Mouse (Mus musculus) limb, embryonic 12.5 days (tissue): ENCODE results near the gene Olfr434. TPM values are rescaled to one million over a fixed set of nuclear protein-coding genes. Genes with fewer than 3 reads are reported as not detected.
"Not testable (repeated sequence)": the region's sequence is repeated elsewhere in the genome, so short reads cannot be mapped to it uniquely, and the experiment has no call there.

Experiments used
- ATAC-seq: fragments of 200-750 bp; cut with Nextera tagmentation; 2 replicates; pipeline ENCODE4 v1.8.0; 2017; ENCODE audit warnings: low read depth, moderate TSS enrichment; ENCODE audit not compliant: insufficient number of reproducible peaks, insufficient read depth, low FRiP score, low TSS enrichment
- H3K27ac ChIP-seq: fragments of 300-500 bp; sonication (generic); 2 replicates; pipeline ENCODE4 v1.5.1; 2016; ENCODE audit warnings: mild to moderate bottlenecking, moderate library complexity
- H3K27me3 ChIP-seq: fragments of 300-500 bp; sonication (generic); 2 replicates; pipeline ENCODE4 v1.6.1; 2016; ENCODE audit warnings: mild to moderate bottlenecking, moderate library complexity
- H3K36me3 ChIP-seq: fragments of 300-500 bp; sonication (generic); 2 replicates; pipeline ENCODE4 v1.6.1; 2016; ENCODE audit warnings: mild to moderate bottlenecking, moderate library complexity
- H3K4me1 ChIP-seq: fragments of 300-500 bp; sonication (generic); replicated peaks from 2 replicates; pipeline ENCODE4 v1.6.1; 2016
- H3K4me2 ChIP-seq: fragments of 300-500 bp; sonication (generic); 2 replicates; pipeline ENCODE4 v1.6.1; 2016; ENCODE audit warnings: mild to moderate bottlenecking, moderate library complexity
- H3K4me3 ChIP-seq: fragments of 300-500 bp; sonication (generic); replicated peaks from 2 replicates; pipeline ENCODE4 v1.5.1; 2016; ENCODE audit warnings: mild to moderate bottlenecking
- H3K9ac ChIP-seq: fragments of 300-500 bp; sonication (generic); replicated peaks from 2 replicates; pipeline ENCODE4 v1.6.1; 2016; ENCODE audit warnings: mild to moderate bottlenecking, moderate library complexity
- H3K9me3 ChIP-seq: fragments of 300-500 bp; sonication (generic); 2 replicates; pipeline ENCODE4 v1.6.1; 2016; ENCODE audit warnings: mild to moderate bottlenecking, moderate library complexity
- WGBS: fragments of 180-500 bp; shearing (Covaris S2); methylation state at CpG from one replicate; pipeline ENCODE4 v1.1.7; 2016; 5-methylcytosine and 5-hydroxymethylcytosine counted together
- polyA plus RNA-seq: library from polyadenylated mRNA; unstranded; fragments of >200 nt; fragmentation: Nextera tagmentation; extraction: Ambion mirVana; gene quantifications from 2 replicates; pipeline ENCODE4 v1.2.1, GENCODE M21; 2016

Olfr434 gene
- not detected in 2 replicates for polyA plus RNA-seq

GRCm38 (mm10) chr6:43212873-43213272, at the start of gene Olfr434:
Gene Olfr434 (plus strand): TSS chr6:43213021.
- H3K4me1 ChIP-seq, H3K4me2 ChIP-seq, H3K9ac ChIP-seq, H3K4me3 ChIP-seq, H3K27me3 ChIP-seq, ATAC-seq, H3K27ac ChIP-seq, H3K9me3 ChIP-seq, H3K36me3 ChIP-seq: not testable (repeated sequence)

- Histone ChIP-seq H3K27ac (no peak overlapping the region), H3K4me3 (no peak overlapping the region), H3K9ac (no peak overlapping the region), H3K27me3 (no peaks in the 10 kb centered on the region), H3K4me1 (no peaks in the 10 kb centered on the region), H3K9me3 (no peaks in the 10 kb centered on the region), H3K4me2 (no peak overlapping the region), H3K36me3 (no peaks in the 10 kb centered on the region)
- ATAC-seq, result no peak
- WGBS, result 94% methylated on average over 4 of the region's 4 CpGs
These were observed 45.6 kb upstream of the Olfr434 start for GRCm38 (mm10) chr6:43167246-43167645.

GRCm38 (mm10) chr6:43171840-43172239, 41.0 kb upstream of the Olfr434 start, which contains the start of gene Olfr13:
Gene Olfr13 (plus strand): TSS chr6:43172140.
- Histone ChIP-seq H3K9me3 (no peaks in the 10 kb centered on the region), H3K36me3 (no peaks in the 10 kb centered on the region), H3K27ac (no peak within 1 kb of the TSS), H3K27me3 (no peaks in the 10 kb centered on the region), H3K9ac (no peak within 1 kb of the TSS), H3K4me1 (no peaks in the 10 kb centered on the region), H3K4me3 (no peak within 1 kb of the TSS), H3K4me2 (no peak within 1 kb of the TSS)
- 73% methylated on average over 4 of the region's 4 CpGs for WGBS
- no peak for ATAC-seq

- H3K4me3 ChIP-seq, result no peak overlapping the region
- no peaks in the 10 kb centered on the region for H3K9me3 ChIP-seq
- no peaks in the 10 kb centered on the region for H3K36me3 ChIP-seq
- no peaks in the 10 kb centered on the region for H3K4me1 ChIP-seq
- ATAC-seq, result no peak
- H3K4me2 ChIP-seq, result no peak overlapping the region
- no peak overlapping the region for H3K9ac ChIP-seq
- WGBS, result 64% methylated on average over 1 of the region's 1 CpGs
- no peak overlapping the region for H3K27ac ChIP-seq
- no peaks in the 10 kb centered on the region for H3K27me3 ChIP-seq
These were observed 34.7 kb upstream of the Olfr434 start for GRCm38 (mm10) chr6:43178129-43178528.

- no peaks in the 10 kb centered on the region for H3K36me3 ChIP-seq
- no peak overlapping the region for H3K9ac ChIP-seq
- H3K4me3 ChIP-seq, result no peak overlapping the region
- H3K27ac ChIP-seq, result no peak overlapping the region
- H3K27me3 ChIP-seq, result no peaks in the 10 kb centered on the region
- 75% methylated on average over 6 of the region's 6 CpGs for WGBS
- no peaks in the 10 kb centered on the region for H3K4me1 ChIP-seq
- H3K4me2 ChIP-seq, result no peak overlapping the region
- ATAC-seq, result no peak
- H3K9me3 ChIP-seq, result no peaks in the 10 kb centered on the region
These were observed 34.0 kb upstream of the Olfr434 start for GRCm38 (mm10) chr6:43178584-43179501.

- Histone ChIP-seq H3K4me1 (no peaks in the 10 kb centered on the region), H3K36me3 (no peaks in the 10 kb centered on the region), H3K9me3 (no peaks in the 10 kb centered on the region), H3K27ac (no peak overlapping the region), H3K9ac (no peak overlapping the region), H3K27me3 (no peaks in the 10 kb centered on the region), H3K4me3 (no peak overlapping the region), H3K4me2 (no peak overlapping the region)
- WGBS, result 90% methylated on average over 3 of the region's 3 CpGs
- ATAC-seq, result no peak
These were observed 21.8 kb upstream of the Olfr434 start for GRCm38 (mm10) chr6:43190986-43191385.

- Histone ChIP-seq H3K36me3 (no peaks in the 10 kb centered on the region), H3K9me3 (no peaks in the 10 kb centered on the region), H3K4me3 (no peak within 1 kb of the TSS), H3K9ac (no peak within 1 kb of the TSS), H3K27ac (no peak within 1 kb of the TSS), H3K4me2 (no peak within 1 kb of the TSS), H3K4me1 (no peaks in the 10 kb centered on the region), H3K27me3 (no peaks in the 10 kb centered on the region)
- no peak for ATAC-seq
These were observed 16.0 kb upstream of the Olfr434 start, which contains the start of gene Olfr435 for GRCm38 (mm10) chr6:43196781-43197180. Gene Olfr435 (plus strand): TSS chr6:43197146.

- Histone ChIP-seq H3K27ac (no peak overlapping the region), H3K4me2 (no peak overlapping the region), H3K9me3 (no peaks in the 10 kb centered on the region), H3K4me3 (no peak overlapping the region), H3K27me3 (no peaks in the 10 kb centered on the region), H3K36me3 (no peaks in the 10 kb centered on the region), H3K9ac (no peak overlapping the region), H3K4me1 (no peaks in the 10 kb centered on the region)
- no peak for ATAC-seq
- WGBS, result 81% methylated on average over 3 of the region's 3 CpGs
These were observed 14.7 kb upstream of the Olfr434 start for GRCm38 (mm10) chr6:43198094-43198493.

GRCm38 (mm10) chr6:43202786-43203185, 10.0 kb upstream of the Olfr434 start:
- H3K27me3 ChIP-seq, result no peaks in the 10 kb centered on the region
- H3K4me1 ChIP-seq, result no peaks in the 10 kb centered on the region
- no peaks in the 10 kb centered on the region for H3K36me3 ChIP-seq
- no peak overlapping the region for H3K27ac ChIP-seq
- no peak for ATAC-seq
- H3K4me2 ChIP-seq, result no peak overlapping the region
- no peak overlapping the region for H3K4me3 ChIP-seq
- H3K9me3 ChIP-seq, result no peaks in the 10 kb centered on the region
- H3K9ac ChIP-seq, result no peak overlapping the region

- Histone ChIP-seq H3K27ac (no peak overlapping the region), H3K9ac (no peak overlapping the region), H3K27me3 (no peaks in the 10 kb centered on the region), H3K9me3 (no peaks in the 10 kb centered on the region), H3K4me2 (no peak overlapping the region), H3K4me3 (no peak overlapping the region), H3K4me1 (no peaks in the 10 kb centered on the region), H3K36me3 (no peaks in the 10 kb centered on the region)
- ATAC-seq, result no peak
- WGBS, result 36% methylated on average over 2 of the region's 2 CpGs
These were observed 7.5 kb upstream of the Olfr434 start for GRCm38 (mm10) chr6:43205355-43205754.

GRCm38 (mm10) chr6:43231255-43231654, 18.4 kb downstream of the Olfr434 start, which contains the start of gene Olfr47:
Gene Olfr47 (plus strand): TSS chr6:43231529.
- not testable (repeated sequence) for H3K4me3 ChIP-seq, H3K27ac ChIP-seq, H3K4me1 ChIP-seq, H3K36me3 ChIP-seq, H3K27me3 ChIP-seq, H3K4me2 ChIP-seq, H3K9ac ChIP-seq, ATAC-seq, H3K9me3 ChIP-seq
- 86% methylated on average over 1 of the region's 1 CpGs for WGBS

- Histone ChIP-seq H3K27ac (no peak overlapping the region), H3K9me3 (no peaks in the 10 kb centered on the region), H3K27me3 (no peaks in the 10 kb centered on the region), H3K4me2 (no peak overlapping the region), H3K4me3 (no peak overlapping the region), H3K4me1 (no peaks in the 10 kb centered on the region), H3K9ac (no peak overlapping the region), H3K36me3 (no peaks in the 10 kb centered on the region)
- WGBS, result 12% methylated on average over 4 of the region's 4 CpGs
- ATAC-seq, result no peak
These were observed 29.2 kb downstream of the Olfr434 start for GRCm38 (mm10) chr6:43242061-43242460.
